12 mouse cellular contexts compared by ENCODE assay signal in genomic region chr13:99647661-99648204, GRCm38 (mm10).
DNase-seq lines count a peak whose midpoint lies in the region; ATAC-seq lines count a peak whose summit lies in the region.
"Had no signal": no experiment of that assay in that cellular context is flagged by ENCODE, and none has a peak within 500 bp of the region (broad histone marks: within the 10 kb centered on the region; RNA-seq: fewer than 3 reads in every experiment).

No protein-coding gene starts in this region.

- DNase-seq in heart, postnatal 4 days: no peak
- peak; percentile 5 for DNase-seq in ovary, adult 18-20 months (ENCODE audit: low spot score)
- no peak for DNase-seq in ovary, postnatal 36 days (ENCODE audit: low spot score)
- DNase-seq in adrenal gland, postnatal 14 days: peak; percentile 54
- DNase-seq in forebrain, embryonic 14.5 days (ENCODE audit: low spot score): no peak
- no peak for DNase-seq in urinary bladder, postnatal 10 days (ENCODE audit: low spot score)
- DNase-seq in frontal cortex, postnatal 25 days (ENCODE audit: low spot score in 2 of 2): no peak
- DNase-seq: cerebellum, adult 11-12 months; kidney, postnatal 10 days; thymus, postnatal 14 days had no signal

- no peak overlapping the region for H3K9ac ChIP-seq in heart, embryonic 15.5 days
- no peak overlapping the region for H3K9ac ChIP-seq in forebrain, embryonic 14.5 days (ENCODE audit: low read length)

- H3K4me1 ChIP-seq in heart, embryonic 15.5 days (replicated peaks): peaks cover 15% of the 10 kb centered on the region
- H3K4me1 ChIP-seq in forebrain, embryonic 14.5 days (ENCODE audit: control insufficient read depth, insufficient read depth, low read length): peaks cover 9% of the 10 kb centered on the region

- 0 out of 2 replicates have a peak overlapping the region, but pooled peaks have one; percentile 13 for H3K27ac ChIP-seq in heart, embryonic 15.5 days
- H3K27ac ChIP-seq in forebrain, embryonic 14.5 days (ENCODE audit: low read depth, low read length): no peak overlapping the region

- no peaks in the 10 kb centered on the region for H3K9me3 ChIP-seq in heart, embryonic 15.5 days (replicated peaks)
- H3K9me3 ChIP-seq in forebrain, embryonic 14.5 days (replicated peaks; ENCODE audit: control insufficient read depth, low read length): no peaks in the 10 kb centered on the region

- no peak overlapping the region for H3K4me3 ChIP-seq in heart, embryonic 15.5 days
- H3K4me3 ChIP-seq in forebrain, embryonic 14.5 days (ENCODE audit: low read depth, low read length): no peak overlapping the region

- no peaks in the 10 kb centered on the region for H3K36me3 ChIP-seq in heart, embryonic 15.5 days
- no peaks in the 10 kb centered on the region for H3K36me3 ChIP-seq in forebrain, embryonic 14.5 days (ENCODE audit: control insufficient read depth, insufficient read depth, low read length)
- H3K36me3 ChIP-seq: G1E had no signal

- 28% methylated on average over 6 of the region's 6 CpGs for WGBS in heart, embryonic 15.5 days
- 64% methylated on average over 6 of the region's 6 CpGs for WGBS in forebrain, embryonic 14.5 days

- H3K4me2 ChIP-seq in heart, embryonic 15.5 days: no peak overlapping the region
- H3K4me2 ChIP-seq in forebrain, embryonic 14.5 days (ENCODE audit: low read length): no peak overlapping the region

- H3K27me3 ChIP-seq in heart, embryonic 15.5 days: no peaks in the 10 kb centered on the region
- no peaks in the 10 kb centered on the region for H3K27me3 ChIP-seq in forebrain, embryonic 14.5 days (replicated peaks; ENCODE audit: control insufficient read depth, insufficient read depth, low read length)

- ATAC-seq in heart, embryonic 15.5 days (replicated peaks; ENCODE audit: insufficient number of reproducible peaks, insufficient read depth, low FRiP score, low read depth): peak; percentile 38; the same call in 1 of the 2 replicates
- no peak for ATAC-seq in forebrain, embryonic 14.5 days

Comparison
In these comparisons a context has a peak if more than half of its experiments do, and no peak if none do; other contexts are left out.
1. DNase-seq: peak in ovary, adult 18-20 months (single experiment) and adrenal gland, postnatal 14 days (single experiment); none in heart, postnatal 4 days (single experiment), ovary, postnatal 36 days (single experiment), forebrain, embryonic 14.5 days (single experiment), urinary bladder, postnatal 10 days (single experiment) and frontal cortex, postnatal 25 days (0 of 2).